Mouse (Mus musculus): ENCODE data around the gene Crnkl1. TPM values are rescaled to one million over a fixed set of nuclear protein-coding genes. Genes with fewer than 3 reads are reported as not detected.

Gene Crnkl1
- 24.3 and 27.3 TPM in 2 replicates for total RNA-seq (2021)
- long read RNA-seq, experiment 1, transcript Crnkl1-201 (14 exons, 3,428 nt), result major isoform, 28 of 31 reads
- long read RNA-seq, experiment 1, partial matches to known transcripts, result 0 of 31 reads
- long read RNA-seq, experiment 1, other reads (novel, unspliced or antisense), result 3 of 31 reads
- long read RNA-seq, experiment 2, transcript Crnkl1-201 (14 exons, 3,428 nt), result major isoform, 13 of 15 reads
- long read RNA-seq, experiment 2, partial matches to known transcripts, result 1 of 15 reads
- long read RNA-seq, experiment 2, other reads (novel, unspliced or antisense), result 1 of 15 reads

DNA sequence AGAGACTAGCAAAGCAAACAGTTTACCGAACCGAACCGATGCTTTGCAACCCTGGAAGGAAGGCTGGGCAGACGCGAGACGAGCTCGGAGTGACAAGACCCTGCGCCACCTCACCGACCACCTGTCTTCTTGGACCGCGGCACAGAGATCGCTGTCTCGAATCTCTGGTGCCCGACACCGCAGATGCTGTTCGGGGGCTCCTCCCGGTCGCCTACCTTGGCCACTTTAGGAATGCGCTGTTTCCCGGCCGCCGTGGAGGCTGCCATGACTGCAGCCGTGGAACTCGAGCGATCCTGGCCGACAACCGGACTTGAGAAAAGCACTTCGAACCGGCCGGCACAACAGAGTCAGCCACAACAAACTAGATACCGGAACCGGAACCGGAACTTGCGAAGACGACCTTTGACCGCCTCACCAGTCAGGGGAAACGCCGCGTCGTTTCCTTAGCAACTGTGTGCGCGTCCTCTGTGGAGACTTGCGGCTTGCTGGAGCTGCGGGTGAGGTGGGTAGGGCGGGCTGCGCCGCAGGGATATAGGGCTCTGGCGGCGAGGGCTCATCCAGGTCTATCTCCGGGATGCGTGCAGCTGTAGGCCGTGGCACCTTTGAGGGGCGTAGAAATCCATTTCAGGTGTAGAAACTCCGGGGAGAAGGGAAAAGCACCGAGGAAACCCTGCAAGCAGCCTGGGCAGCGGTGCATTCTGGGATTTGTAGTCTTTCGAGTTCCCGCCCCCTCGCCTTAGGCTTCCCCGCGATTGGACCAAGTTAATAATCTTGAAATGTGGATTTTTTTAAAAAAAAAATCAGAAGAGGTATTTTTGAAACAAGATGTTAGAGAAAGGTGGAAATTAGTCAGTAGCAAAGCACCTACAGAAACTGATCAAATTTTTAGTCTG lies at the start of gene Crnkl1, which contains the start of gene Cfap61:
Crnkl1 (minus strand) TSS at position 676 of the 893 bp plus-strand sequence.
Cfap61 (plus strand) TSS at position 446 of the 893 bp plus-strand sequence.
- peak; percentile 96 for DNase-seq

- no peak for DNase-seq
Observed at GRCm38 (mm10) chr2:145982317-145983045, 47.7 kb upstream of the Crnkl1 start.

DNA sequence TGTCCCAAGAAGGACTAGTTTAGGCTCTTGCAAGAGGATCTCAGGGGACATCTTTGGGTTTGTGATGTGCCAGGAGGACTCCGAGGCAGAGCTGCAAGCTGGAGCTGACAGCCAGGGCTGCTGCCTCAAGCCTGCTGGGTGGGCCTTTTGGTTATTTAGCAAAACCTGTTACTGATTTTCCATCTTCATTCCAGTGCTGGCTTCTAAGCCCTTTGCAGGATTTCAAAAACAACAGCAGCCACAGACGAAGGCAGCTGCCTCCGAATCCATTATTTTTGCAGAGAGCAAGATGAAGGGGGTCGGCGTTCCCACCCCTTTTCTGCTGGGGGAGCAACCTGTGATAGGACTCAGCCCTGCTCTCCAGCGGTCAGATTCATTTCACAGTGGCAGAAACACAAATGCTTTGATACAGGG lies 46.9 kb upstream of the Crnkl1 start:
- DNase-seq, result no peak

- no peak for DNase-seq
Observed at GRCm38 (mm10) chr2:145980881-145981280, 46.1 kb upstream of the Crnkl1 start.

- DNase-seq, result no peak
Observed at GRCm38 (mm10) chr2:145979616-145980015, 44.8 kb upstream of the Crnkl1 start.

DNA sequence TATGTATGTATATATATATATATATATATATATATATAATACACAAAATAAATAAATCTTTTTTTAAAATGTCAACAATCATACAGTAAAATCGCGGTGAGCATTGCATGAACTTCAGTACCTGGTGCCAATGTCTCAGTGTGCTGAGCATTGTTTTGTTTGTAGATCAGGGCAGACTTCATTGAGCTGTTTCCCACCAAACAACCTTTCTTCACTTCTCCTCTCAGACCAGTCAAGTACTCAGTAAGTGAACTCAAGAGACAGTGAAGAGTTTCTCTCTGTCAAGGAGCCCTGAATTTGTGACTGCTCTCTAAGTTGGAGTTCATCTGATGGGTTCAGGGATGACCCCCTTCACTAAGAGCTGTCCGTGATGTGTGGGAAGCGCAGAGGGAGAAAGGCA lies 37.8 kb upstream of the Crnkl1 start:
- no peak for DNase-seq

GRCm38 (mm10) chr2:145971237-145972010 lies 36.6 kb upstream of the Crnkl1 start:
- DNase-seq, result no peak

- no peak for DNase-seq
Observed at GRCm38 (mm10) chr2:145970751-145971150, 35.9 kb upstream of the Crnkl1 start.

DNA sequence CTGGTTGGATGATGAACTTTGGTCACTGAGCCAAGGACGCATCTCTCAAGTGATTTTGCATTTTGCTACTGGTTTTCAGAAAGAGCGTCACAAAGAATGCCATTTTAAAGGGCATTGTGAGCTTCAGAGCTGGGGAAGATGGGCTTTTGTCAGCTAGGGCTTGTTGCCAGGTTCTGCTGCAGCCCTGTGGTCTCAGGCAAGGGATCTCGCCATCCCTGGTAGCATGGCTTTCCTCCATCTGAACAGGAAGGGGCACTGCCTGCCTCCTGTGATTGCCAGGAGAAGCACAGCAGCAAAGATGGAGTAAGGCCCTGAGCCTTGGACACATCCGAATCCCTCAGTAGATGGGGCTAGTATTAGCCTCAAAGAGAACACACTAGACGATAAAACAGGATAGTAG lies 27.0 kb upstream of the Crnkl1 start:
- no peak for DNase-seq

DNA sequence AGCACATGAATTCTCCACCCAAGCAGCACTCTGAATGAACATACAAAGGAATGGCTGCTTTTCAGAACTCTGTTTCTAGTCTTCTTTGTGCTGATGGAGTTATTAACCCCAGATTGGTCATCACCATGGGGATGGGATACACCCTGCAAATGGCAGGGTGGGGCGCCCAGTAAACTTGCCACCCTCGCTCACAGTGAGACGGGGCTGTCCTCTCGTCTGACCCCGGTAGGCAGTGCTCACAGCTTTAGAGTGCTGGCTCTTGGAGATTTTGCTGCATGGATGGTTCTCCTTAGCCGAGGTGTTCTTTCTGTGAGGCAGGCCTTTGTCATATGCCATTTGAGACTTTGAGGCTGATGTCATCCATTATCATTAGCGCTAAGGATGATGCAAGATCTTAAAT lies 23.7 kb upstream of the Crnkl1 start:
- DNase-seq, result no peak

GRCm38 (mm10) chr2:145958097-145958496 lies 23.3 kb upstream of the Crnkl1 start:
- no peak for DNase-seq

GRCm38 (mm10) chr2:145957450-145957849 lies 22.6 kb upstream of the Crnkl1 start:
- peak; percentile 17 for DNase-seq

DNA sequence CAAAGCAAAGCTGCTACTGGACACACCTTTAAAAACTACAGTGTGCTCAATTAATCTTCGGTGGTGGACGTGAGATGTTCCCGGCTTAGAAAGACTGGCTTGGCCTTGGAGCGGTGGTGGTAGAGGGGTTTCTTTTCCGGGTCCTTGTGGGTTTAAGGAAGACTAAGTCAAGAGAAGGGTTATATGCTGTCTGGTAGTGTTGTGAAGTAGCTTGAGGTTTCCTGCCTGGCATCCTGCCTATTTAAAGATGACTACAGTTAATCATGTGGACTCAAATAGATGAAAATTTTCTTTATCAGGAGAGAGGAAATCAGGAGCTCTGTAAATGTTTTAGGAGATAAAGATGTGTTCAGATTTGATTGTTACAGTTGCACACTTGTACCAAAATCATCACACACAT lies 21.5 kb upstream of the Crnkl1 start:
- DNase-seq, result no peak

DNA sequence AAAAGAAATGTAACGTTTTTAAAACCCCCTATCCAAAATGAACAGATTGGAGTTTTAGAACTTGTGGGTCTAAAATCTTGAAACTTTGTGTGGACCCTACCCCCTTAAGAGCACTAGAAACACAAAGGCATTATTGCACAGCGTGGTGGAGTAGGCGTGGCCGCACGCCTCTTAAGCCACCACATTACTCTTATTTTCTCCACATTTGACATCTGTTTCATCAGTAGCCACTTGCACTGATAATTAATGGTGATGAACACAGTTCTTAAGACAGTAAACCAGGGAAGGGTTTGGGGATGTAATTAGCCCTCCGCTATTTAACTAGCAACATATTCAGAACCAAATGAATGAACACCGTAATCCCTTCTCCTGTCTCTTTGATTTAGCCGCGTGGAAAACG lies 21.0 kb upstream of the Crnkl1 start:
- DNase-seq, result no peak

GRCm38 (mm10) chr2:145952726-145953125 lies 17.9 kb upstream of the Crnkl1 start:
- DNase-seq, result no peak

DNA sequence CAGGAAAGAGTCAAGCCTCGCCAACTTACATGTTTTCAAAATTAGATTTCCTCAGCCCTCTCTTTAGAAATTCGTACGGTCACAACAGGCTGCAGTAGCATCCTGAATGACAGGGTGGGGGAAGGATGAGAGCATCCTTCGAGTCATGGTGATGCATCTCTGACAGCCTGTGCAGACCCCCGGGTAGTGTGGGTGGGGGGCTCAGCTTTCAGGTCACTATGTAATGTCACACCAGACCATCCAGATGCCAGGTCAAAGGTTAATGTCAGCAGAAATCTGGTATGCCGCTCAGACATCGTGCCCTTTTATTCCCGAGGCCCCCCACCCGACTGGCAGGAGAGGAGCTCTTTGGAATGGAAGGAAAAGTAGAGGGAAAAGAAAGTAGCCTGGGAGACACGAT lies 15.4 kb upstream of the Crnkl1 start:
- no peak for DNase-seq

DNA sequence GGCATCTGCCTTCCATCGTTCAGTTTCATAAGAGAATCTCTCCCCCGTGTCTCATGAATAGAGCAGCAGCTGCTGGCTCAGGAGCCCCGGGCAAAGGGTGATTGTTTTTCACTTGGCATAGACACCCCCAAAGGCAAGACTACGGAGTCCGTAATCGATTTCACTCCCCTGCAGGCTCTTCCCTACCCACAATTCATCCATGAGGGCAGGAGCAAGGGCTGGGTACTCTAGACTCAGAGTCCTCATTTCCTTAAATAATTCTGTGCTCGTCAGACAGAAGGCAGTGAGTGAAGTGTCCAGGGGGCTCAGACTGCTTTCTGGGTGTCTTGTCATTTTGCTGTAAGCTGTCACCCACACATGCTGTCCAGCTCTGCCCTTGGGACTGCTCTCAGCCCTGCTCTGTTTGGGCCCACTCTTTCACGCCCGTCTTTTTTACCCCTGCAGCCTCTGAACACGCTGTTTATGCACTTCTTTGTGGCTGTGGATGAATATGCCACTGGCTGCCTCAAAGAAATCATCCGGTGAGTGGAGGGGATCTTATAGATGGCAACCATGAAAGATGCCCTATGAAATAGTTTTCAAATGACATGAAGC lies 14.8 kb upstream of the Crnkl1 start:
- no peak for DNase-seq

DNA sequence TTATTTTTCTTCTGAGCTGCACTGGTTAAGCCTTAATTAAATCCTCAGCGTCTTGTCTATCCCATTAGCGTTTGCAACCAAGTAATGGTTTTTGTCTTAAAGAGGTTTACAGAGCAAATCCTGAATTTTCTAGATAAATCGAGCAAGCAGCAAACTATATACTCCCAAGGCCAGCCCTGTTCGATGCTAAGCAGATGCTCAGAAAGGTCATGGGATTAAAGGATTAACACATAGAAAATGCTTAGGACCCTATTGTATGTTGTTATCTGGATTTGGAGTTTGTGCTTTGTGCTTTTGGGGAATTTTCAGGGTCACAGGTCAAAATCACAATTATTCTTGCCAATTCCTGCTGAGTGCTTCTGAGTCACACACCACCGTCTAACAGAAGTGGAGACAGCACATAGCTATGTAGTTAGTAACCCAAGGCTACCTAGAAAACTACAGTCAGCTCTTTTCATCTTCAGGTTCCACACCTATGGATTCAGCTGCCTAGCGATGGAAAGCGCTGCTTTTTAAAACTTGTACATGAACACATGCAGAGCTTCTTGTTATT lies 13.7 kb upstream of the Crnkl1 start:
- peak; percentile 17 for DNase-seq

DNA sequence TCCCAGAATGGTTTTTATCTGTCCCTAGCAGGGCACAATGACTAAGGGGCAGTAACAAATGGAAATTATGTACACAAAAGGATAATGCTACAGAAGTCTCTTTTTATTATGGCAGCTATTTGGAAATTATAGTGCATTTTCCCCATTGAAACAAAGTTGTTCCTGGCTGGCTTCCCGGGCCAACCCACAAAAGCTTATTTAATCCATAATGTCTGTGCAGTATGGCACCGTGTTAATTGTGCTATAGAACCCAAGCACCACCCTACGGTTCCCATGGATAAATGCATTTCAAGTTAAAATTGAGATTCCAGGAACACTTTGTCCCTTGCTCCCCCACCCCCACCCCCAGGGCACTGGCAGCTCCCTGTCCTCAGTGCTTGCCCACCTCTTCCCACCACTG lies 9.5 kb upstream of the Crnkl1 start:
- DNase-seq, result no peak

- DNase-seq, result no peak
Observed at GRCm38 (mm10) chr2:145941403-145941802, 6.6 kb upstream of the Crnkl1 start.

DNA sequence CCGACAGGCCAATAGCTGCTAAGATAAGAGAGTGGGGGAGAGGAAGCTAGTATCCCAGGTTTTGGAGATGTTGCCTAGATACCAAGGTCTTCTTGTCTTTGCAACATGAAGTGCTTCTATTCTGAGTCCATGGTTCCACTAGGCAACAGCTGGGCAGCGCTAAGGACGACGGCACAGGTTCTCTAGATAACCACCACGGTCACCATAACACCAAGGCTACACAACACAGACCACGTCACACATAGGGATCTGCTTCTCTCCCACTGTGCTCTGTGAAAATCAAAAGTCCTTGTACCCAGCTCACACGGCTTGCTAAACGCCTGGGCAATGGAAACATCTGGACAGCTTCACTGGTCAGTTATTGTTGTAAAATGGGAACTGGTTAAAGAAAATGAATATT lies 2.2 kb upstream of the Crnkl1 start:
- DNase-seq, result peak; percentile 55
